Mouse (Mus musculus) olfactory bulb, adult 2 months (tissue): ENCODE data around the gene Aldh1a1. TPM values are rescaled to one million over a fixed set of nuclear protein-coding genes. Genes with fewer than 3 reads are reported as not detected.

Experiments used
- H3K27ac ChIP-seq: fragments of 200-500 bp; 2 replicates; pipeline ENCODE4 v1.5.1; 2012; ENCODE audit warnings: low read depth, low read length; ENCODE audit not compliant: insufficient read depth
- H3K4me1 ChIP-seq: fragments of 200-500 bp; 2 replicates; pipeline ENCODE4 v1.6.1; 2012; ENCODE audit warnings: low read length; ENCODE audit not compliant: control insufficient read depth, insufficient read depth
- H3K4me3 ChIP-seq: fragments of 200-500 bp; 2 replicates; pipeline ENCODE4 v1.5.1; 2012; ENCODE audit warnings: mild to moderate bottlenecking, low read depth, low read length, moderate library complexity; ENCODE audit not compliant: insufficient read depth
- CTCF ChIP-seq: fragments of 200-500 bp; IDR thresholded peaks from 2 replicates; pipeline ENCODE4 v1.5.1; 2012; ENCODE audit warnings: low read depth, mild to moderate bottlenecking, low read length, moderate library complexity; ENCODE audit not compliant: insufficient read depth
- POLR2A ChIP-seq: fragments of 200-500 bp; IDR thresholded peaks from 2 replicates; pipeline ENCODE4 v1.6.1; 2012; ENCODE audit warnings: mild to moderate bottlenecking, low read depth, low read length, moderate library complexity; ENCODE audit not compliant: insufficient read depth
- WGBS: fragments of 180-500 bp; shearing (Covaris S2); methylation state at CpG from one replicate; pipeline ENCODE4 v1.1.7; 2018; 5-methylcytosine and 5-hydroxymethylcytosine counted together
- polyA plus RNA-seq: library from polyadenylated mRNA; stranded (reverse); fragments of >200 nt; gene quantifications from 2 replicates; pipeline ENCODE4 v1.2.4, GENCODE M21; 2012; ENCODE audit warnings: low replicate concordance; ENCODE audit not compliant: missing spikeins, insufficient read depth, insufficient read length

The Aldh1a1 gene
- polyA plus RNA-seq, 1 experiment = not detected

DNA sequence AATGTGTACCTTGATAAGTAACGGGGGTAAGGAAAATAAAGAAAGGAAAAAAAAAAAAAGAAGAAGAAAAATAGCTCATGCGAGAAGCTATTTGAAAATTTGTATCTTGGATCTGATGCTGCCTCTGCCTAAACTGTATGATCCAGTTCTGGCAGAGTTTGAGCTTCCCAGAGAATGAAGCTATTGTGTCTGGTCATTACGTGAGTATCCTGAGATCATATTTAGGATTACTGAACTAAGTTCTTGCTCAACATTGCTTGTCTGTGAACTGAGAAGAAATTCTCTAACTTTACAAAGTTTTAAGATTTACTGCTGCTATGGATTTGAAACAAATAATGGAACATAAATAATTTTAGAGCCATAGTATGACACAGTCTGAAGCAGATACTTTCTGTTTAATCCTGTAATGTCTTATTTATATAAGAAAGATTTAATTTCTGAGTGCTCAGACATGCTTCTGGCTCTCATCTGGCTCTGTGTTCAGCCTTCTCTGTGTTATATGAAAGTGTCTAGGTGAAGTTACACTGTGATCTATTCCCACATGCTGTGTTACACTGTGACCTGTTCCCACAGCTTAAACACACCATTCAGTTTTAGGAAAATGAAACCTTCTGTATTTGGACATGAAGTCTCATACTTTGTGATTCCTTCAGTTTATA is 185.3 kb downstream of the Aldh1a1 start:
- TF ChIP-seq POLR2A (no peak), CTCF (no peak)
- WGBS = 83% methylated on average over 3 of the region's 3 CpGs
- H3K27ac ChIP-seq = no peak overlapping the region

More for the DNA sequence above, 185.3 kb downstream of the Aldh1a1 start:
- no peaks in the 10 kb centered on the region for H3K4me1 ChIP-seq
- H3K4me3 ChIP-seq = no peak overlapping the region

Other genes starting within 250 kb of the Aldh1a1 start
- gene Anxa1, start 101.8 kb upstream of the Aldh1a1 start, polyA plus RNA-seq = not detected in 2 replicates
- not detected in 2 replicates for gene Aldh1a7, start 234.8 kb downstream of the Aldh1a1 start, polyA plus RNA-seq